Mouse (Mus musculus) erythroblast, embryonic 14.5 days (primary cell): Measurements from ENCODE around the gene BC107364.
"Not testable (repeated sequence)": the region's sequence is repeated elsewhere in the genome, so short reads cannot be mapped to it uniquely, and the experiment has no call there.

Source experiments
- GATA1 ChIP-seq: IDR thresholded peaks from 2 replicates; pipeline ENCODE4 v1.6.1; 2012; ENCODE audit warnings: low read length, inconsistent platforms, mixed read lengths
- TAL1 ChIP-seq: IDR thresholded peaks from 3 replicates; pipeline ENCODE4 v1.6.1; 2012; ENCODE audit warnings: low read length, inconsistent platforms, mixed read lengths

- not testable (repeated sequence) for TF ChIP-seq GATA1, TAL1
Observed at GRCm38 (mm10) chr3:96458008-96458407, 5.9 kb upstream of the BC107364 start.
